ENCODE assay signal across 8 mouse cellular contexts in the genomic region with DNA sequence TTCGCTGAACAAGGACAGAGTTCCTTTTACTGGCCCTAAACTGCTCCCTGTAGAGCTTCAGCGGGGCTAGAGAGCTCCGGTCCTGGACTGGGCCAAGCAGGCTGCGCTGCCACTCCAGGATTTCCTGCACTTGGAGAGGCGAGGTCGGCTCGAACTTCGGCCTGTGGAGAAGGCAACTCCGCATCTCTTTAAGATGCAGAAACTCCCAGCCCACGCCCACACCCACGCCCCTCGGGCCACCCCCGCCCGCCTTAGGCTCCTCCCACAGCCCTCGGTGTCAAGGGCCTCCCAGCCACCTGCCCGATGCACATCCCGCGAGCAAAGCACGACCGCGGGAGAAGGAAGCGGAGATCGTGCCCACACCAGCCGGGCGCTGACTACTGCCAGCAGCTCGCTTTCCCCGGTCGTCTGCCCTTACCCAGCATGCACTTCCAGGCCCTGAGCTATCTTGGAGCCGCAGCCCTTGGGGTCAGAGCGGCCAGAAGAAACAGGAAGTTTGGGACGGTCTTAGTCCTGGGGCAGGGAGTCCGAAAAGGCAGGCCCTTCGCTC. TPM values are rescaled to one million over a fixed set of nuclear protein-coding genes. Genes with fewer than 3 reads are reported as not detected.
DNase-seq lines count a peak whose midpoint lies in the region; ATAC-seq lines count a peak whose summit lies in the region.

No protein-coding gene starts in this region.

- intact Hi-C loops in gastrocnemius, postnatal 14 days (cut with DNase I; ENCODE audit: low total_unique reads): no loop called here
- intact Hi-C loops in left cerebral cortex, postnatal 10 days (cut with DNase I): no loop called here

- no peak overlapping the region for H3K27ac ChIP-seq in intestine, embryonic 14.5 days (ENCODE audit: low read depth)

- peak overlapping the region; percentile 20; the same call in 1 of the 2 replicates for H3K9ac ChIP-seq in intestine, embryonic 14.5 days (ENCODE audit: low read length)

- no peaks in the 10 kb centered on the region for H3K9me3 ChIP-seq in intestine, embryonic 14.5 days (ENCODE audit: control insufficient read depth, low read length)

- ATAC-seq in intestine, embryonic 14.5 days (replicated peaks; ENCODE audit: low FRiP score, low TSS enrichment, low read depth): peak; percentile 87
- peak; percentile 92 for ATAC-seq in megakaryocyte progenitor cell, adult 5-6 weeks (replicated peaks; ENCODE audit: poor library complexity)

- DNase-seq in adrenal gland, adult (ENCODE audit: inconsistent age in 2 of 2, low spot score in 1 of 2): peak; percentile 88 to 95
- peak; percentile 72 for DNase-seq in embryo, embryonic 10 days (ENCODE audit: low spot score)
- peak; percentile 83 for DNase-seq in gastrocnemius, postnatal 14 days
- DNase-seq in intestine, embryonic 14.5 days (ENCODE audit: low spot score): peak; percentile 86
- peak; percentile 16 to 83 for DNase-seq in left cerebral cortex, postnatal 10 days (ENCODE audit: extremely low spot score in 1 of 2, low spot score in 2 of 2)
- peak; percentile 53 to 63 for DNase-seq in right cerebral cortex, postnatal 10 days (ENCODE audit: low spot score in 2 of 2)
- DNase-seq in urinary bladder, postnatal 14 days (ENCODE audit: low spot score): peak; percentile 84

- H3K36me3 ChIP-seq in intestine, embryonic 14.5 days (ENCODE audit: control insufficient read depth, insufficient read depth, low read length): no peaks in the 10 kb centered on the region

- peak overlapping the region; percentile 27 for H3K4me3 ChIP-seq in intestine, embryonic 14.5 days (ENCODE audit: low read depth, low read length)

- peak overlapping the region; percentile 52 for H3K4me2 ChIP-seq in intestine, embryonic 14.5 days (ENCODE audit: low read length)

- H3K27me3 ChIP-seq in intestine, embryonic 14.5 days (replicated peaks; ENCODE audit: control insufficient read depth, insufficient read depth, low read length): no peaks in the 10 kb centered on the region

- no peaks in the 10 kb centered on the region for H3K4me1 ChIP-seq in intestine, embryonic 14.5 days (replicated peaks; ENCODE audit: control insufficient read depth, insufficient read depth, low read length)

- WGBS in intestine, embryonic 14.5 days: 12% methylated on average over 29 of the region's 33 CpGs

RNA-seq across cellular contexts. Expression of a gene that starts 26.6 kb away (rescaled TPM):
- 1 to 10 TPM; 5.5 to 8.4 TPM for total RNA-seq in gastrocnemius, postnatal 14 days (2021)
- 7.6 and 7.7 TPM in 2 replicates for polyA plus RNA-seq in intestine, embryonic 14.5 days (2014; fragmentation: Nextera tagmentation; extraction: Ambion mirVana)
- 10 to 100 TPM; 18.6 to 23.8 TPM for total RNA-seq in left cerebral cortex, postnatal 10 days (2021)
- total RNA-seq in megakaryocyte progenitor cell, adult 5-6 weeks (2015): 10.0 and 10.3 TPM in 2 replicates
- 4.3 and 6.9 TPM in 2 replicates for total RNA-seq in megakaryocyte progenitor cell, adult 5-6 weeks (2017)

RNA-seq across cellular contexts. Expression of a gene that starts 57.9 kb away (rescaled TPM):
- 10 to 100 TPM; 11.5 to 15.0 TPM for total RNA-seq in gastrocnemius, postnatal 14 days (2021)
- 17.0 and 19.6 TPM in 2 replicates for polyA plus RNA-seq in intestine, embryonic 14.5 days (2014; fragmentation: Nextera tagmentation; extraction: Ambion mirVana)
- total RNA-seq in left cerebral cortex, postnatal 10 days (2021): 10 to 100 TPM; 17.5 to 19.2 TPM
- 37.2 and 39.8 TPM in 2 replicates for total RNA-seq in megakaryocyte progenitor cell, adult 5-6 weeks (2015)
- 70.0 and 86.7 TPM in 2 replicates for total RNA-seq in megakaryocyte progenitor cell, adult 5-6 weeks (2017)
